Mouse (Mus musculus) left cerebral cortex, adult 2 months (tissue): Measurements from ENCODE around the gene Ptgfrn. TPM values are rescaled to one million over a fixed set of nuclear protein-coding genes. Genes with fewer than 3 reads are reported as not detected.

ENCODE experiments used
- DNase-seq, 2 experiments: peaks; one replicate each; pipeline ENCODE4 v3.0.0; 2021 to 2022; ENCODE audit warnings: low spot score in 2 of 2, mixed read lengths in 1 of 2; ENCODE audit errors: extremely low spot score in 1 of 2
- H3K27ac ChIP-seq: fragments of 200-600 bp; 2 replicates; pipeline ENCODE4 v1.8.1; 2022
- H3K4me3 ChIP-seq: fragments of 200-600 bp; 2 replicates; pipeline ENCODE4 v1.8.1; 2022
- CTCF ChIP-seq: fragments of 200-600 bp; IDR thresholded peaks from 2 replicates; pipeline ENCODE4 v1.8.1; 2022; ENCODE audit warnings: antibody characterized with exemption, mild to moderate bottlenecking, moderate library complexity
- intact Hi-C: fragments of 180-260 bp; cut with DNase I; formaldehyde crosslinking; loops from one replicate; pipeline ENCODE4 v1.15.1; 2025
- total RNA-seq, 2 experiments: library from RNA; stranded (reverse); gene quantifications; 2 replicates each; pipeline ENCODE4 v1.2.3; 2021

Ptgfrn gene
- total RNA-seq, 2 experiments from 2014 or later, result 39.7 to 40.7 TPM

DNA sequence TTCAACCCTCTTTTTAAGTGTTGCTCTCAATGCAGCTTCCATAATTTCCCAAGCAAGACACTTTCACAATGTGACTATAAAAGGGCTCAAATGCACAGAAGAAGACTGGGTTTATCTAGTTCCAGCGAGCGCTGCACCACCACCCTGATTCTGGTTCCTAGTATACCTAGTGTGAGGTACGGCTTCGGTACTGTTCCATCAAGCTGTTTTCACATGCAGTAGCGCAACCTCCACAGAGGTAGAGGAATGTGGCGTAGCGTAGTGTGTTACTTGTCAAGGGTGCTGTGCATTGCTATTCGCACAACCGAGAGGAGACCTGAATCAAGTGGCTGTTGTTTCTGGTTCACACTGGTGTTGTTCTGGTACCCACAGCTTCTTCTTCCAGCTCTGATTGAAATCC lies 24.8 kb upstream of the Ptgfrn start:
- no peak overlapping the region for H3K4me3 ChIP-seq
- no peak overlapping the region for H3K27ac ChIP-seq
- no peak for DNase-seq
- no peak for TF ChIP-seq CTCF
- intact Hi-C loops, result no loop called here

DNA sequence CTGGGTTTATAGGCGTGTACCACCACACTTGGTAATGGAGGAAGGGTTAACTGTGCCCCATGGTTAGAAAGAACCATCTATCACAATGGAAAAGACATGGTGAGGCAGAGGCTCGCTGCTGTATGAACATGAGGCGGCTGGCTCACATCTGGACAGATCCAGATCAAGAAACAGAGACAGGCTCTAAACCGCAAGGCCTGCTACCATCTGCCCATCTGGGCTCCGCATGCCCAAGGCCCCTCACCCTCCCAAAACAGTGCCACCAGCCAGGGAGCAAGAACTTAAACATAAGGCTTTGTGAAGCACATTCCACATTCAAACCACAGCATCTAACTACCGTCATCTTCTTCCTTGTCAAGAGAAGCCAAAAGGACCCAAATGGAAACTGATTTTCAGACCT lies 22.9 kb upstream of the Ptgfrn start:
- H3K27ac ChIP-seq, result no peak overlapping the region
- intact Hi-C loops, result no loop called here

GRCm38 (mm10) chr3:101131772-101132171 lies 21.7 kb upstream of the Ptgfrn start:
- intact Hi-C loops, result no loop called here
- no peak for TF ChIP-seq CTCF
- Histone ChIP-seq H3K4me3 (no peak overlapping the region), H3K27ac (no peak overlapping the region)
- no peak for DNase-seq

More for the DNA sequence above, 22.9 kb upstream of the Ptgfrn start:
- DNase-seq, result no peak
- no peak for TF ChIP-seq CTCF
- H3K4me3 ChIP-seq, result no peak overlapping the region

GRCm38 (mm10) chr3:101130526-101130925 lies 20.4 kb upstream of the Ptgfrn start:
- H3K4me3 ChIP-seq, result no peak overlapping the region
- DNase-seq, result no peak
- no peak overlapping the region for H3K27ac ChIP-seq
- intact Hi-C loops, result no loop called here
- no peak for TF ChIP-seq CTCF

- intact Hi-C loops, result no loop called here
- no peak for DNase-seq
- Histone ChIP-seq H3K4me3 (no peak overlapping the region), H3K27ac (no peak overlapping the region)
- TF ChIP-seq CTCF, result no peak
These were observed 19.5 kb upstream of the Ptgfrn start for GRCm38 (mm10) chr3:101129620-101130019.

- intact Hi-C loops, result no loop called here
These were observed 19.0 kb upstream of the Ptgfrn start for GRCm38 (mm10) chr3:101129090-101129489.

GRCm38 (mm10) chr3:101127766-101128165 lies 17.7 kb upstream of the Ptgfrn start:
- DNase-seq, result no peak
- H3K4me3 ChIP-seq, result no peak overlapping the region

More at GRCm38 (mm10) chr3:101129090-101129489, 19.0 kb upstream of the Ptgfrn start:
- no peak for TF ChIP-seq CTCF
- Histone ChIP-seq H3K4me3 (no peak overlapping the region), H3K27ac (no peak overlapping the region)
- no peak for DNase-seq

GRCm38 (mm10) chr3:101124716-101125115 lies 14.6 kb upstream of the Ptgfrn start:
- intact Hi-C loops, result no loop called here
- H3K27ac ChIP-seq, result no peak overlapping the region
- no peak overlapping the region for H3K4me3 ChIP-seq
- no peak for DNase-seq
- TF ChIP-seq CTCF, result no peak

More at GRCm38 (mm10) chr3:101127766-101128165, 17.7 kb upstream of the Ptgfrn start:
- intact Hi-C loops, result no loop called here
- no peak overlapping the region for H3K27ac ChIP-seq
- no peak for TF ChIP-seq CTCF

DNA sequence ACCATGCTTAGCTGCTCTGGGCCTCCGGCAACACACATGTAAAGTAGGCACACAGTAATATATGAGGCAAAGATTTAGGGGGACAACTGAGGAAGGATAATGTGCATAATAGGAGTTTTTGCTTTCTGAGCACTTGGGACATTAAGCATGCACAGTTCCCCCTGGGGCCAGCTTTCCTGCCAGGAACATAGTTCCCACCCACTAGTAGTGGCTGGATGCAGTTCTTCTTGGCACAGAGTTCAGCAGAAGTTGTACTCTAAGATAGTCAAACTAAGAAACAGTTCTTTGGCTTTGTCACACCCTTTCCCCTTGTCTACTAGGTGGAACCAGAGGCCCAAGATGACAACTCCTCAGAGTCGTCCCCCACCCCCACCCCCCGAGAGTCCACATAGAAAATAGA lies 12.4 kb upstream of the Ptgfrn start:
- intact Hi-C loops, result no loop called here
- Histone ChIP-seq H3K27ac (no peak overlapping the region), H3K4me3 (no peak overlapping the region)
- no peak for DNase-seq
- TF ChIP-seq CTCF, result no peak

DNA sequence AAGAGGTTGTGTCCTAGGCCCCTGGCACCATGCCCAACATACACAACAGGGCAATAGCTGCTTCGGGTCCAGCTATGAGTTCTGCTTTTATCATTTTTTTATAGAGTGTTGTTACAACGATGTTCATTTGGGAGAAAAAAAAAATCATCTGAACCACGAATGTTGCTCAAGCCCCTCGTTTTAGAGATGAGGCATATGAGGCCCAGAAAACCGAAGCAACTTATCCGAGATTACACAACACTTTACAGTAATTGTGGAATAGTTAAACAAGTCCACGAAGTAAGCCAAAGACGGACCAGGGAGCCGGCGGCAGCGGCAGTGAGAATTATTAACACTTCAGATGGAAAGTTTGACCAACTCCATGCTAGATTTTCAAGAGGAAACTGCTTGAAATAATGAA lies 7.7 kb upstream of the Ptgfrn start:
- DNase-seq, result no peak
- no peak overlapping the region for H3K4me3 ChIP-seq
- no peak overlapping the region for H3K27ac ChIP-seq
- TF ChIP-seq CTCF, result no peak
- intact Hi-C loops, result no loop called here

GRCm38 (mm10) chr3:101117386-101117749 lies 7.3 kb upstream of the Ptgfrn start:
- DNase-seq, result no peak
- Histone ChIP-seq H3K27ac (no peak overlapping the region), H3K4me3 (no peak overlapping the region)
- intact Hi-C loops, result no loop called here
- no peak for TF ChIP-seq CTCF

- intact Hi-C loops, result no loop called here
- Histone ChIP-seq H3K4me3 (0 out of 2 replicates have a peak overlapping the region, but pooled peaks have one; percentile 4), H3K27ac (peak overlapping the region; percentile 32; the same call in 1 of the 2 replicates)
- DNase-seq, result no peak
- no peak for TF ChIP-seq CTCF
These were observed 6.6 kb upstream of the Ptgfrn start for GRCm38 (mm10) chr3:101116431-101117385.

GRCm38 (mm10) chr3:101112518-101112894 lies 2.4 kb upstream of the Ptgfrn start:
- H3K4me3 ChIP-seq, result no peak overlapping the region
- no peak for TF ChIP-seq CTCF
- intact Hi-C loops, result no loop called here
- no peak for DNase-seq
- no peak overlapping the region for H3K27ac ChIP-seq
